Mouse (Mus musculus): ENCODE results near the gene Carhsp1. TPM values are rescaled to one million over a fixed set of nuclear protein-coding genes. Genes with fewer than 3 reads are reported as not detected.

Gene Carhsp1
- 42.0 and 47.4 TPM in 2 replicates for polyA plus RNA-seq (2012; rRNA removed)

GRCm38 (mm10) chr16:8671551-8672349 is at the start of gene Carhsp1:
Carhsp1 (minus strand) TSS chr16:8672155.
- H3K4me3 ChIP-seq (ENCODE audit: control insufficient read depth, insufficient read depth, low read length) = peak within 1 kb of the TSS; percentile 50
- peak; percentile 97 for DNase-seq
- WGBS = under 1% methylated on average over 65 of the region's 67 CpGs
- TF ChIP-seq CTCF (IDR thresholded peaks at IDR 0.05; ENCODE audit: borderline replicate concordance, control insufficient read depth, extremely low read depth, insufficient read depth, low read length, poor library complexity) (0 out of 2 replicates have a peak, but pooled peaks have one; percentile 41), POLR2A (IDR thresholded peaks at IDR 0.05; ENCODE audit: control insufficient read depth, extremely low read depth, insufficient read depth, low read length, poor library complexity) (peak; percentile 85)
- no peaks in the 10 kb centered on the region; the same call in 1 of the 2 replicates for H3K27me3 ChIP-seq (ENCODE audit: control insufficient read depth, insufficient read depth, low read length)
- H3K27ac ChIP-seq (ENCODE audit: control insufficient read depth, insufficient read depth, low read length) = no peak within 1 kb of the TSS
- H3K36me3 ChIP-seq (ENCODE audit: control insufficient read depth, insufficient read depth, low read length) = no peaks in the 10 kb centered on the region
- peaks cover 9% of the 10 kb centered on the region for H3K4me1 ChIP-seq (replicated peaks; ENCODE audit: control insufficient read depth, insufficient read depth, low read length)

DNA sequence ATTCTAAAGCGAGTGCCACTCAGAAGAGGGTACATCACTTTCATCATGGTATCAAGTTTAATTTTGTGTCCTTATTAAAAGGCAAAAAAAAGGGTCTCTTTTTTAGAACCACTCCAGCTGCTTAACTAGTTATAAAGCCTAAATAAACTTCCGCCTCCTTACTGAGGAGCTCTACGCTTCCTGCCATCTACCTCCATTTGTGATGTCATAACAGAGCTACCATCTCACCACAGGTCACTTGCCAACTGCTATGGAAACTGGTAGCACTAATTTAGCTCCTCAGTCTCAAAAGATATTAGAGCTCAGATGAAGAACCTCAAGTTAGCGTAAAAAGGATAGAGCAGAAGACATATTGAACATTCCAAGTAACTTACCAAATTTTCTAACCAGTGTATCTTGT is 48.5 kb upstream of the Carhsp1 start:
- no peak for DNase-seq
- Histone ChIP-seq H3K36me3 (ENCODE audit: control insufficient read depth, insufficient read depth, low read length) (peaks cover 10% of the 10 kb centered on the region), H3K27ac (ENCODE audit: control insufficient read depth, insufficient read depth, low read length) (no peak overlapping the region), H3K4me1 (replicated peaks; ENCODE audit: control insufficient read depth, insufficient read depth, low read length) (peaks cover 19% of the 10 kb centered on the region), H3K27me3 (ENCODE audit: control insufficient read depth, insufficient read depth, low read length) (no peaks in the 10 kb centered on the region), H3K4me3 (ENCODE audit: control insufficient read depth, insufficient read depth, low read length) (no peak overlapping the region)
- no peak for TF ChIP-seq POLR2A (IDR thresholded peaks at IDR 0.05; ENCODE audit: control insufficient read depth, extremely low read depth, insufficient read depth, low read length, poor library complexity)
- TF ChIP-seq CTCF (IDR thresholded peaks at IDR 0.05; ENCODE audit: borderline replicate concordance, control insufficient read depth, extremely low read depth, insufficient read depth, low read length, poor library complexity) = no peak
- WGBS = 82% methylated on average over 4 of the region's 4 CpGs

DNA sequence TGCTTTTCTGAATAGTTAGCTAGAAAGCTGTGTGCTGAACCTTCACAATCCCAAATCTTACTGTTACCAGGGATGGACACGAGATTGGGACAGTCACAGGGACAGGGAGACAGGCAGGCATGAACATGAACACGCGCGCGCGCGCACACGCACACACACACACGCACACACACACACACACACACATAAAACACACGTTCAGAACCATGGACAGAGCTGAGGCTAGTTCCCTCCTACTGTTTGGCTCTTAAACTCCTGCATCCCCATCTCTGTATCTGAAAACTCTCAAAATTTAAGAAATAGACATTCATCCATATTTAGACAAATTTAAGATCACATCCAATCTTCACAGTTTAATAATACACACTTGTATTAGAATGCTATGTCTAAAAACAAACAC is 45.8 kb upstream of the Carhsp1 start:
- DNase-seq = no peak
- Histone ChIP-seq H3K27me3 (ENCODE audit: control insufficient read depth, insufficient read depth, low read length) (no peaks in the 10 kb centered on the region), H3K36me3 (ENCODE audit: control insufficient read depth, insufficient read depth, low read length) (peaks cover 37% of the 10 kb centered on the region), H3K4me1 (replicated peaks; ENCODE audit: control insufficient read depth, insufficient read depth, low read length) (peaks cover 14% of the 10 kb centered on the region), H3K27ac (ENCODE audit: control insufficient read depth, insufficient read depth, low read length) (no peak overlapping the region), H3K4me3 (ENCODE audit: control insufficient read depth, insufficient read depth, low read length) (no peak overlapping the region)
- no peak for TF ChIP-seq POLR2A (IDR thresholded peaks at IDR 0.05; ENCODE audit: control insufficient read depth, extremely low read depth, insufficient read depth, low read length, poor library complexity)
- no peak for TF ChIP-seq CTCF (IDR thresholded peaks at IDR 0.05; ENCODE audit: borderline replicate concordance, control insufficient read depth, extremely low read depth, insufficient read depth, low read length, poor library complexity)
- 96% methylated on average over 10 of the region's 10 CpGs for WGBS

DNA sequence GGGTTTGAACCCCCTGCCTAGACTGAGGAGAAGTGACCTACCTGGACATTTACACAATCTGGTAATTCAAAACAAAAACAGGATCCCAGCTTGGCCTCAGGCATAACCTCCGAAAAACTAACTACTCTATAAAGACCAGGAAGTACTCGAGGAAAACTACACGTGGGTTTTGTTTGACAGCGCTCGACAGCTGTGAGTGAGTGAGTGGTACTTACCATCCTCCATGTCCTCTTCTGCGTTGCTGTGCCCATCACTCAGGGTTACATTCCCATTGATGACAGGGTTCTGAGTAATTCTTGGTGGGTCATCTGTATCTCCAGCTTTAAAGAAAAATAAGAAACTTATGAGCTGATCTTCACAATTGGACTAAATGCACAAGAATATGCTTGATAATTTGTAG is 44.3 kb upstream of the Carhsp1 start:
- Histone ChIP-seq H3K27me3 (ENCODE audit: control insufficient read depth, insufficient read depth, low read length) (no peaks in the 10 kb centered on the region), H3K4me3 (ENCODE audit: control insufficient read depth, insufficient read depth, low read length) (no peak overlapping the region), H3K27ac (ENCODE audit: control insufficient read depth, insufficient read depth, low read length) (no peak overlapping the region), H3K36me3 (ENCODE audit: control insufficient read depth, insufficient read depth, low read length) (peaks cover 50% of the 10 kb centered on the region), H3K4me1 (replicated peaks; ENCODE audit: control insufficient read depth, insufficient read depth, low read length) (peaks cover 11% of the 10 kb centered on the region)
- 84% methylated on average over 6 of the region's 6 CpGs for WGBS
- TF ChIP-seq POLR2A (IDR thresholded peaks at IDR 0.05; ENCODE audit: control insufficient read depth, extremely low read depth, insufficient read depth, low read length, poor library complexity) (no peak), CTCF (IDR thresholded peaks at IDR 0.05; ENCODE audit: borderline replicate concordance, control insufficient read depth, extremely low read depth, insufficient read depth, low read length, poor library complexity) (no peak)
- DNase-seq = no peak

DNA sequence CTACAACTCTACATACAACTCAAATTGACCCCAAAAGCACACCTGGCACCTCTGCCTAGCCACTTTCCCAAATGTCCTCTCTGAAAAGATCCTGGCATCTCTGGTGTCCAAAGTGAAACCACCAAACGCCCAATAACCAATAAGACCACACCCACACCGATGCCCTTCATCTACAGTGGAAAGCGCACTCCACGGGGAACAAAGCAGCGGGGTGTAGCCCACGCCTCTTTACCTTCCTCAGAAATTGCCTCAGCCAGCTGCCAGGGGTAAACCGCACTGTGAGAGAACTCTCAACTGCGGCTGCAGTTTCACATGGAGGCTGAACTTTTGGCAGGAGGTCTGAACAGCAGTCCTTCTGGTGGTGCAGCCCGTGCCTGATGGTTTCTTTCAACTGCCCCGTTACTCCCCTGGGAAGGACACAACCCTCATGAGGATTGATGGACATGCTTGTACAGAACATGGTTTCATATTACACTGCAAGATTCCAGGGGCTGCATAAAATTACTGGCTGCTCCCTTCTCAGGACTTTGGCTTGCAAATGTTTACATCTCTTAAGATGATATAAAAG is 43.6 kb upstream of the Carhsp1 start:
- 92% methylated on average over 10 of the region's 10 CpGs for WGBS
- peaks cover 9% of the 10 kb centered on the region for H3K4me1 ChIP-seq (replicated peaks; ENCODE audit: control insufficient read depth, insufficient read depth, low read length)
- peaks cover 57% of the 10 kb centered on the region for H3K36me3 ChIP-seq (ENCODE audit: control insufficient read depth, insufficient read depth, low read length)
- H3K27ac ChIP-seq (ENCODE audit: control insufficient read depth, insufficient read depth, low read length) = no peak overlapping the region
- TF ChIP-seq CTCF (IDR thresholded peaks at IDR 0.05; ENCODE audit: borderline replicate concordance, control insufficient read depth, extremely low read depth, insufficient read depth, low read length, poor library complexity) (no peak), POLR2A (IDR thresholded peaks at IDR 0.05; ENCODE audit: control insufficient read depth, extremely low read depth, insufficient read depth, low read length, poor library complexity) (no peak)
- H3K27me3 ChIP-seq (ENCODE audit: control insufficient read depth, insufficient read depth, low read length) = no peaks in the 10 kb centered on the region
- H3K4me3 ChIP-seq (ENCODE audit: control insufficient read depth, insufficient read depth, low read length) = no peak overlapping the region
- DNase-seq = no peak

DNA sequence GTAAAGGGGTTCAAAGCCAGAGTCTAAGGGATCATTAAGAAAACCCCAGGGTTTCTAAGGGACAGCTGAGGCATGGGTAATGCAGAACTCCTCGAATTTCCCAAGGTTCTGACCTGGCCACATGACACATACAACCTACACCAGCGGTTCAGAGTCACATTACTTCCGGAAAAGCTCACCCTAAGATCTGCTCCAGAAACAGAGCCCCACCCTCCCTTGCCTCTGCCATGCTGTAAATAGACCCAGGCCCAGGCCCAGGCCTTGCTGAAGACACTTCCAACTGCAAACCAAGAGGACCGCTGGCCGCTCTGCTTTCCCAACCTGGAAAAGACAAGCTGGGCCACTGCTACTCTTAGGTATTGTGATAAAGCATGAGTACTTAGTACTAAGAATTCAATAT is 42.9 kb upstream of the Carhsp1 start:
- peaks cover 65% of the 10 kb centered on the region for H3K36me3 ChIP-seq (ENCODE audit: control insufficient read depth, insufficient read depth, low read length)
- 89% methylated on average over 5 of the region's 5 CpGs for WGBS
- no peak for TF ChIP-seq CTCF (IDR thresholded peaks at IDR 0.05; ENCODE audit: borderline replicate concordance, control insufficient read depth, extremely low read depth, insufficient read depth, low read length, poor library complexity)
- no peak for TF ChIP-seq POLR2A (IDR thresholded peaks at IDR 0.05; ENCODE audit: control insufficient read depth, extremely low read depth, insufficient read depth, low read length, poor library complexity)

More for the DNA sequence above, 42.9 kb upstream of the Carhsp1 start:
- H3K27me3 ChIP-seq (ENCODE audit: control insufficient read depth, insufficient read depth, low read length) = no peaks in the 10 kb centered on the region
- no peak overlapping the region for H3K27ac ChIP-seq (ENCODE audit: control insufficient read depth, insufficient read depth, low read length)
- no peak overlapping the region for H3K4me3 ChIP-seq (ENCODE audit: control insufficient read depth, insufficient read depth, low read length)
- no peak for DNase-seq
- peaks cover 7% of the 10 kb centered on the region for H3K4me1 ChIP-seq (replicated peaks; ENCODE audit: control insufficient read depth, insufficient read depth, low read length)
